Mouse (Mus musculus): ENCODE results near the gene Cdipt.

Cdipt gene

GRCm38 (mm10) chr7:126975893-126975949, at the start of gene Cdipt:
Gene Cdipt, plus strand, starts transcription at chr7:126975914.
- DNase-seq (ENCODE audit: low spot score in 2 of 2), result no peak

GRCm38 (mm10) chr7:126926299-126926698, 49.4 kb upstream of the Cdipt start:
- DNase-seq (ENCODE audit: low spot score in 2 of 2), result no peak

GRCm38 (mm10) chr7:126928384-126929037, 47.2 kb upstream of the Cdipt start, which contains the start of gene Kctd13:
Gene Kctd13, plus strand, starts transcription at chr7:126928879.
- DNase-seq (ENCODE audit: low spot score in 2 of 2), result peak; percentile 92

GRCm38 (mm10) chr7:126929046-126929445, 46.7 kb upstream of the Cdipt start:
- DNase-seq (ENCODE audit: low spot score in 2 of 2), result peak in 1 of 2 experiments; percentile 9

- DNase-seq (ENCODE audit: low spot score in 2 of 2), result no peak
These were observed 43.1 kb upstream of the Cdipt start for GRCm38 (mm10) chr7:126932652-126933051.

- no peak for DNase-seq (ENCODE audit: low spot score in 2 of 2)
These were observed 34.5 kb upstream of the Cdipt start for GRCm38 (mm10) chr7:126941171-126941570.

- no peak for DNase-seq (ENCODE audit: low spot score in 2 of 2)
These were observed 33.9 kb upstream of the Cdipt start for GRCm38 (mm10) chr7:126941801-126942200.

GRCm38 (mm10) chr7:126946530-126946929, 29.2 kb upstream of the Cdipt start:
- DNase-seq (ENCODE audit: low spot score in 2 of 2), result peak in 1 of 2 experiments; percentile 20

- DNase-seq (ENCODE audit: low spot score in 2 of 2), result no peak
These were observed 27.1 kb upstream of the Cdipt start for GRCm38 (mm10) chr7:126948626-126949025.

GRCm38 (mm10) chr7:126949403-126949792, 26.3 kb upstream of the Cdipt start, which contains the start of gene Asphd1:
Gene Asphd1, minus strand, starts transcription at chr7:126949582.
- DNase-seq (ENCODE audit: low spot score in 2 of 2), result no peak

GRCm38 (mm10) chr7:126949793-126950646, 25.7 kb upstream of the Cdipt start, which contains the start of gene Sez6l2:
Gene Sez6l2, plus strand, starts transcription at chr7:126950563.
- DNase-seq (ENCODE audit: low spot score in 2 of 2), result peak; percentile 66

GRCm38 (mm10) chr7:126950647-126951615, 24.8 kb upstream of the Cdipt start:
- no peak for DNase-seq (ENCODE audit: low spot score in 2 of 2)

GRCm38 (mm10) chr7:126951741-126952140, 24.0 kb upstream of the Cdipt start:
- DNase-seq (ENCODE audit: low spot score in 2 of 2), result no peak

GRCm38 (mm10) chr7:126952646-126953045, 23.1 kb upstream of the Cdipt start:
- DNase-seq (ENCODE audit: low spot score in 2 of 2), result no peak

GRCm38 (mm10) chr7:126955125-126955524, 20.6 kb upstream of the Cdipt start:
- DNase-seq (ENCODE audit: low spot score in 2 of 2), result no peak

- DNase-seq (ENCODE audit: low spot score in 2 of 2), result no peak
These were observed 15.9 kb upstream of the Cdipt start for GRCm38 (mm10) chr7:126959780-126960179.

GRCm38 (mm10) chr7:126961095-126961494, 14.6 kb upstream of the Cdipt start:
- no peak for DNase-seq (ENCODE audit: low spot score in 2 of 2)

GRCm38 (mm10) chr7:126961965-126962364, 13.7 kb upstream of the Cdipt start:
- DNase-seq (ENCODE audit: low spot score in 2 of 2), result no peak

GRCm38 (mm10) chr7:126963548-126964286, 12.0 kb upstream of the Cdipt start:
- no peak for DNase-seq (ENCODE audit: low spot score in 2 of 2)

GRCm38 (mm10) chr7:126965568-126965967, 10.1 kb upstream of the Cdipt start:
- DNase-seq (ENCODE audit: low spot score in 2 of 2), result no peak

- no peak for DNase-seq (ENCODE audit: low spot score in 2 of 2)
These were observed 8.4 kb upstream of the Cdipt start for GRCm38 (mm10) chr7:126967361-126967760.

- DNase-seq (ENCODE audit: low spot score in 2 of 2), result peak in 1 of 2 experiments; percentile 71
These were observed 221 bp upstream of the Cdipt start for GRCm38 (mm10) chr7:126975493-126975892.

Measured in heart, adult 9 months (tissue).